Mouse (Mus musculus) sigmoid colon, adult 10 weeks (tissue): Measurements from ENCODE around the gene Ccl22. TPM values are rescaled to one million over a fixed set of nuclear protein-coding genes. Genes with fewer than 3 reads are reported as not detected.

Experiments used
- polyA plus RNA-seq: library from polyadenylated mRNA; stranded (reverse); fragments of 350-450 nt; fragmentation: Illumina TruSeq; extraction: RNeasy Lipid Tissue Mini Kit (QIAGEN cat#74804); gene quantifications from one replicate; pipeline ENCODE4 v1.2.3, GENCODE M21; 2014; ENCODE audit warnings: low read depth, low replicate concordance

Ccl22 gene
- polyA plus RNA-seq: 2.3 TPM

DNA sequence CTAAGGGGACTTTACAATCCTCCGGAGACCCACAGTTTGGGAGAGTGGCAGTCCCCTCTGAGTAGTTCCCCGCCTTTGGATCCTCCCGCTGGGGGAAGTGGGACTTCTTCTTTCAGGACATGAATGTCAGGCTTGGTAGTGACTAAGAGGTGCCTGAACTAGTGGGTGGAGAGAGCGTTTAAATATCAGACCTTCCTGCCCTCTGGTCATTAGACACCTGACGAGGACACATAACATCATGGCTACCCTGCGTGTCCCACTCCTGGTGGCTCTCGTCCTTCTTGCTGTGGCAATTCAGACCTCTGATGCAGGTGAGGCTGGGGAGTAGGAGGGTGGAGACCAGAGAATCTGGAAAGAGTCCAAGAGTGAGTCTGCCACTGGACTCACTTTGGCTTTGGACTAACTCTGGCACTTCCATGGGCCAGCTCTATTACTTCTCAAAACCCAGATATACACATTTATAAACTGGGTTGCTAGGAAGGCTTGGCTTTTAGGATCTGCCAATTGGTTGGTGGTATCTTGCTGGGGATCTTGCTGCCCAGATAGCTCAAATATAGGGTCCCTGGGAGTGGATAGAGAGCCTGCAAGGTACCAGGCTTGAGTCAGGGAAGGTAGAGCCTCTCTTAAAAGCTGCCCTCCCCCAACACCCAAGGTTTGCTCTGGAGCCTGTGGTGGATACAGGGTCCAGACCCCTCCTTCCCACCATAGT, at the start of gene Ccl22:
Gene Ccl22 (plus strand): TSS at position 115 of the 709 bp plus-strand sequence.

DNA sequence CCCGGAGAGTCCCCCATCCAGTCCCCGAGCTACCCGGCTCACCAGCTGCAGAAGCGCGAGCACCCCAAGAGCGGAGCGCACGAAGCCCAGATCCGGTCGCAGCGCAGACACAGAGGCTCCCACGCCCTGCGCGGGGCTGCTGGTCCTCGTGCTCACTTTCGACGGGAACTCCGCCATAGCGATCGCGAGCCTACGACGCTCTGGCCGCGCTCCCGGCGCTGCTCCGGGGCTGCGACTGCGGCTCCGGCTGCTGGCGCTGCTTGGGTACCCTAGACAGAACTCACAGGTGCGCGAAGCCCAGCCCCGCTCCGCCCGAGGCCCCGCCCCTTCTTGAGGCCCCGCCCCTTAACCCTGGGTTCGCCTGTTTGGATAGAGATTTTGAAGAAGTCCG, 49.4 kb upstream of the Ccl22 start, which contains the start of gene Pllp:
Gene Pllp (minus strand): TSS at position 285 of the 391 bp plus-strand sequence.

DNA sequence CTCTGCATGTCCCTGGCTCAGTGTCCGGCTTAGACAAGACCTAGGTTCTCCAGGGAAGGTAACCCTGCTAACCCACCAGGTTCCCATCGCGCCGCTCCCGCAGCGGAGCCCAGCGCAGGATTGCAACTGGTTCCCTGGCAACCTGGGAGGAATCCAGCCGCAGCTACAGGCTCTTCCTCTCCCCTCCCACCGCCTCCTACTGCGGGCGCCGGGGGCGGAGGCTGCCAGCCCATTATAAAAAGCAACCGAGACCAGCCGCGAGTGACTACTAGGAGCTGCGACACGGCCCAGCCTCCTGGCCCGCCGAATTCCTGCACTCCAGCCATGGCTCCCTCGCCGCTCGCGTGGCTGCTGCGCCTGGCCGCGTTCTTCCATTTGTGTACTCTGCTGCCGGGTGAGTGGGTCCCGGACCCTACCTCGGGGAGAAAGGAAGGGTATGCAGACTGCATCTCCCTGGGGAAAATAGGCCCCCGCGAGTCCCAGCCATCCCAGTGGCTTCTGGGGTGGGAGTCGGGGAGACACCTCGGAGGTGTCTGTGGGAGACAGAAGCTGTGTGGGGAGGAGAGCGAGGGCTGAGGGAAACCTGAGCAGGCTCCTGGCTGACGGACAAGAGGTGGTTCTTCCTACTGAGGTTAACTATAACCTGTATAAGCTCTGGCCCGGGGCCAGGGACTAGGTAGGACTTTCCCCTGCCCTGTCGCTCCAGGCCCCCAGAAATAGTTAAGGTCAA, 26.7 kb downstream of the Ccl22 start, which contains the start of gene Cx3cl1:
Gene Cx3cl1 (plus strand): TSS at position 69 of the 730 bp plus-strand sequence.

Other genes starting within 250 kb of the Ccl22 start
- gene Cpne2, start 212.6 kb upstream of the Ccl22 start, polyA plus RNA-seq: 14.5 TPM
- 53.1 TPM for gene Rspry1, start 143.7 kb upstream of the Ccl22 start, polyA plus RNA-seq
- gene Fam192a, start 143.6 kb upstream of the Ccl22 start, polyA plus RNA-seq: 65.7 TPM
- 245 TPM for gene Arl2bp, start 79.0 kb upstream of the Ccl22 start, polyA plus RNA-seq
- 18.7 TPM for gene Pllp, start 49.3 kb upstream of the Ccl22 start, polyA plus RNA-seq
- gene Cx3cl1, start 26.4 kb downstream of the Ccl22 start, polyA plus RNA-seq: 5.1 TPM
- gene Ccl17, start 64.9 kb downstream of the Ccl22 start, polyA plus RNA-seq: not detected
- 19.1 TPM for gene Coq9, start 92.7 kb downstream of the Ccl22 start, polyA plus RNA-seq
- gene Ciapin1, start 92.8 kb downstream of the Ccl22 start, polyA plus RNA-seq: 6.3 TPM
- gene Polr2c, start 111.9 kb downstream of the Ccl22 start, polyA plus RNA-seq: 4.5 TPM
- gene Dok4, start 130.7 kb downstream of the Ccl22 start, polyA plus RNA-seq: 13.7 TPM
- not detected for gene Ccdc102a, start 172.5 kb downstream of the Ccl22 start, polyA plus RNA-seq
- 0.19 TPM for gene Adgrg5, start 178.1 kb downstream of the Ccl22 start, polyA plus RNA-seq
- gene Adgrg1, start 229.2 kb downstream of the Ccl22 start, polyA plus RNA-seq: 2.4 TPM